Mouse (Mus musculus): ENCODE measurements around the gene Dusp6. TPM values are rescaled to one million over a fixed set of nuclear protein-coding genes. Genes with fewer than 3 reads are reported as not detected.
A peak's percentile ranks its signal among the peaks of the same experiment; 100 is the strongest.
"Not testable (repeated sequence)": the region's sequence is repeated elsewhere in the genome, so short reads cannot be mapped to it uniquely, and the experiment has no call there.

Dusp6 gene
- polyA plus RNA-seq (2015; fragmentation: Nextera tagmentation; extraction: Ambion mirVana) = 39.4 and 40.7 TPM in 2 replicates

GRCm38 (mm10) chr10:99262867-99263379 lies at the start of gene Dusp6:
Gene Dusp6, plus strand, starts transcription at chr10:99263231.
- H3K9me3 ChIP-seq (replicated peaks; ENCODE audit: control insufficient read depth, low read length) = no peaks in the 10 kb centered on the region
- under 1% methylated on average over 29 of the region's 29 CpGs for WGBS
- no peaks in the 10 kb centered on the region for H3K27me3 ChIP-seq (ENCODE audit: control insufficient read depth, insufficient read depth, low read length)
- H3K9ac ChIP-seq (ENCODE audit: low read length) = peak within 1 kb of the TSS; percentile 92
- H3K27ac ChIP-seq (ENCODE audit: low read length) = peak within 1 kb of the TSS; percentile 99
- peaks cover 17% of the 10 kb centered on the region for H3K4me1 ChIP-seq (ENCODE audit: control insufficient read depth, insufficient read depth, low read length)
- H3K4me3 ChIP-seq (ENCODE audit: low read length) = peak within 1 kb of the TSS; percentile 82
- H3K4me2 ChIP-seq (ENCODE audit: low read depth, low read length) = peak within 1 kb of the TSS; percentile 96
- no peaks in the 10 kb centered on the region; the same call in 1 of the 2 replicates for H3K36me3 ChIP-seq (ENCODE audit: control insufficient read depth, insufficient read depth)
- peak; percentile 93 for ATAC-seq (replicated peaks; ENCODE audit: extremely low read depth, insufficient read depth, low FRiP score)

GRCm38 (mm10) chr10:99214421-99215299 lies 48.4 kb upstream of the Dusp6 start:
- H3K9ac ChIP-seq (ENCODE audit: low read length) = no peak overlapping the region
- no peaks in the 10 kb centered on the region for H3K36me3 ChIP-seq (ENCODE audit: control insufficient read depth, insufficient read depth)
- peak overlapping the region; percentile 8 for H3K27ac ChIP-seq (ENCODE audit: low read length)
- H3K4me3 ChIP-seq (ENCODE audit: low read length) = no peak overlapping the region
- WGBS = 56% methylated on average over 15 of the region's 15 CpGs
- no peaks in the 10 kb centered on the region for H3K9me3 ChIP-seq (replicated peaks; ENCODE audit: control insufficient read depth, low read length)
- H3K27me3 ChIP-seq (ENCODE audit: control insufficient read depth, insufficient read depth, low read length) = no peaks in the 10 kb centered on the region
- H3K4me1 ChIP-seq (ENCODE audit: control insufficient read depth, insufficient read depth, low read length) = no peaks in the 10 kb centered on the region
- ATAC-seq (replicated peaks; ENCODE audit: extremely low read depth, insufficient read depth, low FRiP score) = no peak
- no peak overlapping the region for H3K4me2 ChIP-seq (ENCODE audit: low read depth, low read length)

- H3K4me3 ChIP-seq (ENCODE audit: low read length); H3K27ac ChIP-seq (ENCODE audit: low read length); ATAC-seq (replicated peaks; ENCODE audit: extremely low read depth, insufficient read depth, low FRiP score); H3K9me3 ChIP-seq (replicated peaks; ENCODE audit: control insufficient read depth, low read length); H3K9ac ChIP-seq (ENCODE audit: low read length); H3K4me2 ChIP-seq (ENCODE audit: low read depth, low read length); H3K4me1 ChIP-seq (ENCODE audit: control insufficient read depth, insufficient read depth, low read length); H3K36me3 ChIP-seq (ENCODE audit: control insufficient read depth, insufficient read depth); H3K27me3 ChIP-seq (ENCODE audit: control insufficient read depth, insufficient read depth, low read length): not testable (repeated sequence)
- WGBS = 90% methylated on average over 15 of the region's 15 CpGs
Measured at GRCm38 (mm10) chr10:99216570-99216969, 46.5 kb upstream of the Dusp6 start.

GRCm38 (mm10) chr10:99221540-99221939 lies 41.5 kb upstream of the Dusp6 start:
- Histone ChIP-seq H3K27me3 (ENCODE audit: control insufficient read depth, insufficient read depth, low read length) (no peaks in the 10 kb centered on the region), H3K9me3 (replicated peaks; ENCODE audit: control insufficient read depth, low read length) (no peaks in the 10 kb centered on the region), H3K4me2 (ENCODE audit: low read depth, low read length) (no peak overlapping the region), H3K4me1 (ENCODE audit: control insufficient read depth, insufficient read depth, low read length) (no peaks in the 10 kb centered on the region), H3K36me3 (ENCODE audit: control insufficient read depth, insufficient read depth) (no peaks in the 10 kb centered on the region), H3K4me3 (ENCODE audit: low read length) (no peak overlapping the region), H3K9ac (ENCODE audit: low read length) (no peak overlapping the region), H3K27ac (ENCODE audit: low read length) (no peak overlapping the region)
- 92% methylated on average over 8 of the region's 8 CpGs for WGBS
- ATAC-seq (replicated peaks; ENCODE audit: extremely low read depth, insufficient read depth, low FRiP score) = no peak

GRCm38 (mm10) chr10:99222726-99223125 lies 40.3 kb upstream of the Dusp6 start:
- WGBS = 78% methylated on average over 5 of the region's 5 CpGs
- Histone ChIP-seq H3K36me3 (ENCODE audit: control insufficient read depth, insufficient read depth) (no peaks in the 10 kb centered on the region), H3K4me3 (ENCODE audit: low read length) (no peak overlapping the region), H3K27me3 (ENCODE audit: control insufficient read depth, insufficient read depth, low read length) (no peaks in the 10 kb centered on the region), H3K9ac (ENCODE audit: low read length) (no peak overlapping the region), H3K9me3 (replicated peaks; ENCODE audit: control insufficient read depth, low read length) (no peaks in the 10 kb centered on the region), H3K4me2 (ENCODE audit: low read depth, low read length) (no peak overlapping the region), H3K27ac (ENCODE audit: low read length) (no peak overlapping the region), H3K4me1 (ENCODE audit: control insufficient read depth, insufficient read depth, low read length) (peaks cover 2% of the 10 kb centered on the region; the same call in 1 of the 2 replicates)
- ATAC-seq (replicated peaks; ENCODE audit: extremely low read depth, insufficient read depth, low FRiP score) = no peak

GRCm38 (mm10) chr10:99224218-99224617 lies 38.8 kb upstream of the Dusp6 start:
- Histone ChIP-seq H3K4me2 (ENCODE audit: low read depth, low read length) (no peak overlapping the region), H3K27ac (ENCODE audit: low read length) (no peak overlapping the region), H3K9ac (ENCODE audit: low read length) (no peak overlapping the region), H3K9me3 (replicated peaks; ENCODE audit: control insufficient read depth, low read length) (no peaks in the 10 kb centered on the region), H3K4me3 (ENCODE audit: low read length) (no peak overlapping the region), H3K36me3 (ENCODE audit: control insufficient read depth, insufficient read depth) (no peaks in the 10 kb centered on the region), H3K27me3 (ENCODE audit: control insufficient read depth, insufficient read depth, low read length) (no peaks in the 10 kb centered on the region), H3K4me1 (ENCODE audit: control insufficient read depth, insufficient read depth, low read length) (peaks cover 12% of the 10 kb centered on the region)
- no peak for ATAC-seq (replicated peaks; ENCODE audit: extremely low read depth, insufficient read depth, low FRiP score)
- 37% methylated on average over 3 of the region's 3 CpGs for WGBS

GRCm38 (mm10) chr10:99226782-99227181 lies 36.2 kb upstream of the Dusp6 start:
- 74% methylated on average over 5 of the region's 5 CpGs for WGBS
- no peak overlapping the region for H3K4me2 ChIP-seq (ENCODE audit: low read depth, low read length)
- no peak overlapping the region for H3K9ac ChIP-seq (ENCODE audit: low read length)
- no peak overlapping the region for H3K27ac ChIP-seq (ENCODE audit: low read length)
- H3K4me1 ChIP-seq (ENCODE audit: control insufficient read depth, insufficient read depth, low read length) = peaks cover 12% of the 10 kb centered on the region
- no peaks in the 10 kb centered on the region for H3K36me3 ChIP-seq (ENCODE audit: control insufficient read depth, insufficient read depth)
- no peak overlapping the region for H3K4me3 ChIP-seq (ENCODE audit: low read length)
- no peak for ATAC-seq (replicated peaks; ENCODE audit: extremely low read depth, insufficient read depth, low FRiP score)
- H3K27me3 ChIP-seq (ENCODE audit: control insufficient read depth, insufficient read depth, low read length) = no peaks in the 10 kb centered on the region
- no peaks in the 10 kb centered on the region for H3K9me3 ChIP-seq (replicated peaks; ENCODE audit: control insufficient read depth, low read length)

- peak overlapping the region; percentile 14; the same call in 1 of the 2 replicates for H3K4me3 ChIP-seq (ENCODE audit: low read length)
- H3K9ac ChIP-seq (ENCODE audit: low read length) = peak overlapping the region; percentile 38; the same call in 1 of the 2 replicates
- H3K27me3 ChIP-seq (ENCODE audit: control insufficient read depth, insufficient read depth, low read length) = no peaks in the 10 kb centered on the region
- ATAC-seq (replicated peaks; ENCODE audit: extremely low read depth, insufficient read depth, low FRiP score) = no peak
- H3K27ac ChIP-seq (ENCODE audit: low read length) = peak overlapping the region; percentile 67
- H3K4me1 ChIP-seq (ENCODE audit: control insufficient read depth, insufficient read depth, low read length) = peaks cover 12% of the 10 kb centered on the region
- no peaks in the 10 kb centered on the region for H3K36me3 ChIP-seq (ENCODE audit: control insufficient read depth, insufficient read depth)
- peak overlapping the region; percentile 51 for H3K4me2 ChIP-seq (ENCODE audit: low read depth, low read length)
- 30% methylated on average over 17 of the region's 17 CpGs for WGBS
- H3K9me3 ChIP-seq (replicated peaks; ENCODE audit: control insufficient read depth, low read length) = no peaks in the 10 kb centered on the region
Measured at GRCm38 (mm10) chr10:99227968-99228864, 34.8 kb upstream of the Dusp6 start.
